Mouse (Mus musculus) kidney, embryonic 14.5 days (tissue): ENCODE data around the gene Slc24a3. TPM values are rescaled to one million over a fixed set of nuclear protein-coding genes. Genes with fewer than 3 reads are reported as not detected.

Source experiments
- ATAC-seq: fragments of 200-750 bp; cut with Nextera tagmentation; 2 replicates; pipeline ENCODE4 v1.8.0; 2017; ENCODE audit warnings: moderate number of reproducible peaks, mild to moderate bottlenecking, moderate TSS enrichment, moderate library complexity; ENCODE audit not compliant: low FRiP score, low TSS enrichment
- H3K27ac ChIP-seq: fragments of 300-500 bp; sonication (generic); 2 replicates; pipeline ENCODE4 v1.5.1; 2014; ENCODE audit warnings: low read depth, mild to moderate bottlenecking, low read length, moderate library complexity, mixed read lengths
- H3K27me3 ChIP-seq: fragments of 300-500 bp; sonication (generic); 2 replicates; pipeline ENCODE4 v1.6.1; 2014; ENCODE audit warnings: mild to moderate bottlenecking, low read length; ENCODE audit not compliant: control insufficient read depth, insufficient read depth
- H3K36me3 ChIP-seq: fragments of 300-500 bp; sonication (generic); 2 replicates; pipeline ENCODE4 v1.6.1; 2014; ENCODE audit warnings: low read length, mixed read lengths; ENCODE audit not compliant: control insufficient read depth, insufficient read depth
- H3K4me1 ChIP-seq: fragments of 300-500 bp; sonication (generic); 2 replicates; pipeline ENCODE4 v1.6.1; 2014; ENCODE audit warnings: low read length, mixed read lengths; ENCODE audit not compliant: control insufficient read depth, insufficient read depth
- H3K4me2 ChIP-seq: fragments of 300-500 bp; sonication (generic); replicated peaks from 2 replicates; pipeline ENCODE4 v1.6.1; 2014; ENCODE audit warnings: low read depth, mild to moderate bottlenecking, low read length
- H3K4me3 ChIP-seq: fragments of 300-500 bp; sonication (generic); 2 replicates; pipeline ENCODE4 v1.5.1; 2014; ENCODE audit warnings: mild to moderate bottlenecking, low read length
- H3K9ac ChIP-seq: fragments of 300-500 bp; sonication (generic); 2 replicates; pipeline ENCODE4 v1.6.1; 2014; ENCODE audit warnings: low read depth, mild to moderate bottlenecking, low read length, moderate library complexity
- H3K9me3 ChIP-seq: fragments of 300-500 bp; sonication (generic); 2 replicates; pipeline ENCODE4 v1.6.1; 2016; ENCODE audit warnings: low read length; ENCODE audit not compliant: control insufficient read depth
- WGBS: fragments of 180-500 bp; shearing (Covaris S2); extraction: QIAGEN DNeasy Blood & Tissue Kit; methylation state at CpG from one replicate; pipeline ENCODE4 v1.1.7; 2014; 5-methylcytosine and 5-hydroxymethylcytosine counted together
- polyA plus RNA-seq: library from polyadenylated mRNA; unstranded; fragments of >200 nt; fragmentation: Nextera tagmentation; extraction: Ambion mirVana; gene quantifications from 2 replicates; pipeline ENCODE4 v1.2.1, GENCODE M21; 2014

Gene Slc24a3
- polyA plus RNA-seq, 1 experiment from 2014 or later = 2.4 TPM

DNA sequence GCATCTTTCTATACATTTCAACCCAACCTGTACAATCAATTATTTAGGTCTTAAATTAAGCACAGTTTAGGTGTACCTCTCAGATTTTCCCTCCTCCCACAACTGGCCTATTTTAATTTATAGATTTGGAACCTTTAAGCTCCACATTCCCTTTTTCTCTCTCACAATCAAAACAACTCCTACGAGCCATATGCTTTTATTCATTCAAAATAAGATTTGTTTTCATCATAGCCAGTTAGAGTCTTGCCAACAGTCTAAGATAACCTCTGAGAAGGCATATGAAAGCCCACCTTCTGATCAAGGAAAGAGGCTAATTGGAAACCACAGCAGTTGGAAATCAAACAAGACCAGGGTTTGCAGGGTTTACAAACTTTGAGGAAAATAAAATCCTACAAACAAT, 177.0 kb downstream of the Slc24a3 start:
- Histone ChIP-seq H3K4me3 (no peak overlapping the region), H3K4me2 (no peak overlapping the region), H3K9me3 (no peaks in the 10 kb centered on the region), H3K9ac (no peak overlapping the region), H3K4me1 (no peaks in the 10 kb centered on the region), H3K27ac (no peak overlapping the region), H3K27me3 (no peaks in the 10 kb centered on the region), H3K36me3 (no peaks in the 10 kb centered on the region)
- WGBS = 52% methylated on average over 1 of the region's 1 CpGs
- no peak for ATAC-seq

DNA sequence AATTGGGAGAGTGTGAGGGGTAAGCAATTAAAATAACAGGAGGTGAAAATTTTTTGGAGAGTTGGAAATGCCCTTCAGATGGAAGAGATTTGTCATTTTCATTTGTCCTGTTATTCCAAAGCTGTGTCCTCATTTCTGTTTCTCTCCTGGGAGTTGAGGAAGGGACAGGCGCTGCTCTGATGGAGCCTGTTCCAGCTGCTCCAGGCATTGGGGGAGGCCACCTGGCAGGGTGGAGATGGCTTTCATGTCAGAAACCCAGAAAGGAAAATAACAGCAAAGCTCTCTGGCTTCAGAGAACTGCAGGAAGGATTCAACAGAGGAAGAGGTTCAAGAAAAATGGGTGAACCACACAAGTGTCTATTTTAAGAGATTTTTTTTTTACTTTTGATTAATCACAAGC, 186.2 kb downstream of the Slc24a3 start:
- no peak overlapping the region for H3K9ac ChIP-seq
- H3K9me3 ChIP-seq = no peaks in the 10 kb centered on the region
- H3K27ac ChIP-seq = no peak overlapping the region
- H3K27me3 ChIP-seq = no peaks in the 10 kb centered on the region
- no peak overlapping the region for H3K4me3 ChIP-seq
- no peak overlapping the region for H3K4me2 ChIP-seq
- 65% methylated on average over 1 of the region's 1 CpGs for WGBS
- H3K4me1 ChIP-seq = no peaks in the 10 kb centered on the region
- ATAC-seq = no peak
- no peaks in the 10 kb centered on the region for H3K36me3 ChIP-seq

DNA sequence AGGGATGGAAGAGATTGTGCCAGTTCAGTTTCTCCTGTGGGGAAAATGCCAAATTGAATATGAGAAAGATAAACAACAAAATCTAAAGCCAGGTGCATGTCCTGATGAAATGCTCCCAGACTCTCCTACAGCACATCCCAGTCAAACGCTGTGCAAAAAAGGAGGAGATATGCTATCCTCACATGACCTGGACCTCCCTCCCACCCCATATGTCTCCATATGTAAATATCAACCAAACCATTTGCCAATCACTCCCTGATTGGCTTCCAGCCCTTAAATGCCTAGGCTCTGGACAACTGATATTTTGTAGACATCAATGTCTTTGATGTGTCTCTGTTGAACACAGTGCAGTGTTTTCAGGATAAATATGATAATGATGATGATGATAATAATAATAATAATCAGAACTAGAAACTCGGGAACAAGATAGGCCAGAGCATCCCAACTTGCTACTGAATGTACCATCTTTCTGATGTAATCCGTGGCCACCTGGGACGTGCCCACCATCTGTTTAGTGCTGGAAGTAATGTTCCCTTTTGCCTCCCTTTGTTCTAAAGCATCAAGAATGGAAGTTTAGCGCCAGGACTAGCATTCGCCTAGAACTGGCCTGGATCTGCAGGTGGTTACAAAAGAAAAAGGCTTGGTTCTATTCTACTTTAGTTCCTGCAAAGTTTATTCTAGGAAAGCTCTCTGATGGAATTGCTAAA, 190.8 kb downstream of the Slc24a3 start:
- no peak for ATAC-seq
- Histone ChIP-seq H3K4me1 (no peaks in the 10 kb centered on the region), H3K9me3 (no peaks in the 10 kb centered on the region), H3K4me3 (no peak overlapping the region), H3K27me3 (no peaks in the 10 kb centered on the region), H3K4me2 (no peak overlapping the region), H3K27ac (no peak overlapping the region), H3K36me3 (no peaks in the 10 kb centered on the region), H3K9ac (no peak overlapping the region)
- WGBS = 83% methylated on average over 6 of the region's 6 CpGs

DNA sequence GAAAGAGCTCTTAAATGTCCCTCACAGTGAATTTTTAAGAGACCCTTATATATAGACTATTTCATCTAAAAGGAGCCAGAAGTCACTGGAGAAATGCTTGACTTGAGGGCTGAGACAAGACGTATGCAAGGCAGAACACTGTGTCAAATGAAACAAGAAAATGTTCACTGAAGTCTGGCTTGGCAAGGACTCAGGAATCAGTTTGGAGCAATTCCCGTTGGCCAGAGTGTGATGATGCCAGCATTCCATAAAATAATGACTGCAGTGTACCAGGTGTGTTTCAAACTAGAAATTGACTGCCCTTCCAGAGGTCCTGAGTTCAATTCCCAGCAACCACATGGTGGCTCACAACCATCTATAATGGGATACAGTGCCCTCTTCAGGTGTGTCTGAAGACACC, 196.1 kb downstream of the Slc24a3 start:
- ATAC-seq = no peak
- H3K9ac ChIP-seq = no peak overlapping the region
- no peaks in the 10 kb centered on the region for H3K4me1 ChIP-seq
- no peaks in the 10 kb centered on the region for H3K9me3 ChIP-seq
- no peak overlapping the region for H3K27ac ChIP-seq
- no peak overlapping the region for H3K4me2 ChIP-seq
- H3K4me3 ChIP-seq = no peak overlapping the region
- 66% methylated on average over 2 of the region's 2 CpGs for WGBS
- no peaks in the 10 kb centered on the region for H3K27me3 ChIP-seq
- H3K36me3 ChIP-seq = no peaks in the 10 kb centered on the region

DNA sequence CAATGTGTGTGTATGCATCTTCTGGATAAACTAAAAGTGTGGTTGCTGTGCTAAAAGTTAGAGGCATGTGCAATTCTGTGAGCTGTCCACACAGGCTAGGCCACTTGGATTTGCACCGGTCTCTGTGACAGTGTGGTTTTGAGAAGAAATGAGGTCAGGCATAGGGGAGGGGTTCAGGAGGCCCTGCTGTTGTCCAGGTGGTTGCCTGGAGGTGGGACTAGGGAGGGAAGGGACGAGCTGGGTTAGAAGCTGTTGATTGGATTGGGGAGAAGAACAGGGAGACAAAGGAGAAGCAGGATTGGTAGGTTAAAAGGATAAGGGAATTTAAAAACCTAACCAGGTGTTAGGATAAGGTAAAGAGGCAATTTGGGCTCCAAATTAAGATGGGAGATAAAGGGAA, 201.1 kb downstream of the Slc24a3 start:
- no peak overlapping the region for H3K4me3 ChIP-seq
- no peaks in the 10 kb centered on the region for H3K9me3 ChIP-seq
- no peaks in the 10 kb centered on the region for H3K4me1 ChIP-seq
- no peaks in the 10 kb centered on the region for H3K27me3 ChIP-seq
- no peak overlapping the region for H3K4me2 ChIP-seq
- no peak overlapping the region for H3K9ac ChIP-seq
- no peak for ATAC-seq
- H3K36me3 ChIP-seq = no peaks in the 10 kb centered on the region
- H3K27ac ChIP-seq = no peak overlapping the region
- WGBS = 64% methylated on average over 2 of the region's 2 CpGs

DNA sequence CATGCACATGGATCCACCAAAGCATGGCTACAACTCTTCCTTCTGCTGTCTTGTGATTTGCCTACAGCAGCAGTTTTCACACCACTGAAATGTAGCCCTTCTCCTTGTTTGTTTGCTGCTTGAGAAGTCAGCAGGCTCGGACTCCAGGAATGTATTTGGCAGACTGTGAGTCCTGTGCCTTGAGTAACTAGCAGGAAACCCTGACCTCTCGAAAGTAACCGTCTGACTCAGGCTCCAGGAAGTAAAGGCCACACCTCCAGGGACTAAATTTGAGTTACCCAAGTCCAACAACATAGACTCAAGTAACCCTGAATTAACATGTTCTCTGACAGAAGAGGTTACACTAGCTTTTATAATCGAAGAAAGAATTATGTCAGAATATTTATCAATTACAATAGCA, 203.2 kb downstream of the Slc24a3 start:
- no peak for ATAC-seq
- 46% methylated on average over 4 of the region's 4 CpGs for WGBS

DNA sequence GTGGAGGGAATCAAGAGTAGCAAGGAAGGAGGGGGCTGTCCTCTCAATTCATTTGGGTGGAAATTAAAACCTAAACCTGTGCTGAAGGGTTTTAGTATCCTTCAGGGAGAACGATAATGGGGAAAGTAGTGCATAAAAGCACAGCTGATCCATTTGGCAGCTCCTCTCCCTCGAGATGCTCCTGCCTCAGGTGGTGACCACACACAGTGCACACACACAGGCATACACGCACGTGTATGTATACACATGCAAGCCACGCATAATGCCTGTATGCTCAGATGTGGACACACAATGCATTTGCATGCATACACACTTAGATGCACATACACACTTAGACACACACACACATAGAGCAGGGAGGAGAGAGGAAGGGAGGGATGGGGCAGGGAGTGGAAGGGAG, 206.2 kb downstream of the Slc24a3 start:
- no peaks in the 10 kb centered on the region for H3K36me3 ChIP-seq
- no peak overlapping the region for H3K4me3 ChIP-seq
- ATAC-seq = no peak
- no peak overlapping the region for H3K27ac ChIP-seq
- no peaks in the 10 kb centered on the region for H3K27me3 ChIP-seq
- H3K9me3 ChIP-seq = no peaks in the 10 kb centered on the region
- H3K4me2 ChIP-seq = no peak overlapping the region
- H3K4me1 ChIP-seq = no peaks in the 10 kb centered on the region
- 71% methylated on average over 5 of the region's 5 CpGs for WGBS
- no peak overlapping the region for H3K9ac ChIP-seq

More for the DNA sequence above, 203.2 kb downstream of the Slc24a3 start:
- no peak overlapping the region for H3K4me3 ChIP-seq
- no peaks in the 10 kb centered on the region for H3K9me3 ChIP-seq
- H3K4me1 ChIP-seq = no peaks in the 10 kb centered on the region
- no peak overlapping the region for H3K4me2 ChIP-seq
- no peak overlapping the region for H3K9ac ChIP-seq
- no peak overlapping the region for H3K27ac ChIP-seq
- H3K27me3 ChIP-seq = no peaks in the 10 kb centered on the region
- H3K36me3 ChIP-seq = no peaks in the 10 kb centered on the region

DNA sequence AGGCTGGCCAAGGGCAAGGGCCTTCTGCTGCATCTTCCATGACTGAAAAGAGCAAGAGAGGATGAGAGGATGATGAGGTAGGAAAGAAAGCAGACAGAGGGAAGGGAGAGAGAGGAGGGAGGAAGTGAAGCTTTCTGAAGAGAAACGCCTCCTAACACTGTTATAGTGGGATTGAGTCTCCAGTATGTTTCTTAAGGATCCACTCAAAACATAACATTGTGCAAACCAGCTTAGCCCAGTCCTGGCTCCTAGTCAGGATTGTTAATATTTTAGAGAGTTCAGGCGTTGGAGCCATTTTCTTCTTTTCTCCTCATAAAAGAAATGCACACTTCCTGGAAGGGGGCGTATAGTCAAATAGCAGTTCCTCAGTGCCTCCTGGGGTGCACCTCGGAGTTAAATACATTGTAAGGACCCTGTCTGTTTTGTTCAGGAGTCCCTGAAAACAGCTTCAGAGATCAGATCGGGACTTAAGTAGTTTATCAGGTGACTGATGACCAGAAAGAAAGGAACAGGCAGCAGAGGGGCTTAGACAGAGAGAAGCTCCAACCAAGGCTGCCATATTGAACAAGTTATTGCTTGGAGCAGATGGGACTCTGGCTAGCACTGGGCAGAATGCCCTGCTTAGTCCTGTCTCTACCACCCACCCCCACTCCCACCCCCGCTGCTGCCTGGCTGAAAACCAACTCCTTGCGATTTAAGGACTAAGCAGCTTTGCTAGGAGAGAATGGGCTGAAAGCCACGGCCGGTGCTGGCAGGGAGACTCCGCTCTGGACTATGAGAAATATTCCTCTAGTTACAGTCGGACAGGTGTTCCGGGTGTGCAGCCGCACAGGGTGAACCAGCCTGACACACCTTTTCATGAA, 215.6 kb downstream of the Slc24a3 start:
- ATAC-seq = no peak
- Histone ChIP-seq H3K9ac (no peak overlapping the region), H3K36me3 (no peaks in the 10 kb centered on the region), H3K27me3 (no peaks in the 10 kb centered on the region), H3K4me3 (no peak overlapping the region), H3K4me2 (no peak overlapping the region), H3K4me1 (no peaks in the 10 kb centered on the region), H3K9me3 (no peaks in the 10 kb centered on the region), H3K27ac (no peak overlapping the region)
- WGBS = 87% methylated on average over 13 of the region's 13 CpGs

DNA sequence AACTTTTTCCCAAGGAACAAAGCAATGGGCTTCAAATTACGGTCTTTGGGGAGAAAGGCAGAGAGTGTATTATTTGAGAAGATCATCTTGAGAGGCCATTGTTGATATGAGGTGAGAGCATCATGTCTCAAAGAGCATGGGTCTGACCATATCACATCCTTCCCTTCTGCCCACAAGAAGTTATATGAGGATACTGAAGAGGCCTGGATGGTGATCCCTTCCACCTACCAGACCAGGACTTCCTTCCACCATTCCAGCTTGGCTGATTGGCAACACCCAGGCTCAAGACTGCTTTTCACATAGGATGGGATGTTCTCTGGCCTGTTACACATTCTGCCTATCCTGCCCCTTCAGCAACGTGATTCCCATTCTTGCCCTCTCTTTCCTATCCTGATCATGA, 216.7 kb downstream of the Slc24a3 start:
- no peak for ATAC-seq
- WGBS = 89% methylated on average over 2 of the region's 2 CpGs
- H3K27ac ChIP-seq = no peak overlapping the region
- H3K9ac ChIP-seq = no peak overlapping the region
- H3K27me3 ChIP-seq = no peaks in the 10 kb centered on the region
- H3K36me3 ChIP-seq = no peaks in the 10 kb centered on the region
- H3K9me3 ChIP-seq = no peaks in the 10 kb centered on the region
- no peak overlapping the region for H3K4me2 ChIP-seq
- H3K4me1 ChIP-seq = no peaks in the 10 kb centered on the region
- no peak overlapping the region for H3K4me3 ChIP-seq
